Mouse (Mus musculus) kidney, adult 2 months (tissue): ENCODE results near the gene Tfip11. TPM values are rescaled to one million over a fixed set of nuclear protein-coding genes. Genes with fewer than 3 reads are reported as not detected.

Source experiments
- DNase-seq: peaks from one replicate; pipeline ENCODE4 v3.0.0; 2021
- H3K27ac ChIP-seq: fragments of 200-500 bp; 2 replicates; pipeline ENCODE4 v1.5.1; 2012; ENCODE audit warnings: low read depth, low read length, control low read depth, inconsistent platforms; ENCODE audit not compliant: insufficient read depth
- H3K27me3 ChIP-seq: fragments of 200-500 bp; replicated peaks from 2 replicates; pipeline ENCODE4 v1.6.1; 2012; ENCODE audit warnings: mild to moderate bottlenecking, moderate library complexity, low read length, inconsistent platforms; ENCODE audit not compliant: control insufficient read depth, insufficient read depth
- H3K36me3 ChIP-seq: fragments of 200-500 bp; 2 replicates; pipeline ENCODE4 v1.6.1; 2012; ENCODE audit warnings: mild to moderate bottlenecking, moderate library complexity, low read length, inconsistent platforms; ENCODE audit not compliant: control insufficient read depth, insufficient read depth
- H3K4me1 ChIP-seq: fragments of 200-500 bp; 2 replicates; pipeline ENCODE4 v1.6.1; 2011; ENCODE audit warnings: low read length; ENCODE audit not compliant: control insufficient read depth, insufficient read depth
- H3K4me3 ChIP-seq: fragments of 200-500 bp; 2 replicates; pipeline ENCODE4 v1.5.1; 2011; ENCODE audit warnings: mild to moderate bottlenecking, low read depth, low read length, control low read depth; ENCODE audit not compliant: insufficient read depth
- CTCF ChIP-seq: fragments of 200-500 bp; conservative IDR thresholded peaks from 2 replicates; pipeline ENCODE4 v1.5.1; 2011; ENCODE audit warnings: low read depth, mild to moderate bottlenecking, control low read depth, low read length, moderate library complexity, mixed read lengths; ENCODE audit not compliant: insufficient read depth, insufficient read length
- POLR2A ChIP-seq: fragments of 200-500 bp; IDR thresholded peaks from one replicate; pipeline ENCODE4 v1.6.1; 2011; ENCODE audit warnings: low read depth, low read length, control low read depth
- WGBS: fragments of 180-500 bp; shearing (Covaris S2); methylation state at CpG from one replicate; pipeline ENCODE4 v1.1.7; 2018; 5-methylcytosine and 5-hydroxymethylcytosine counted together
- polyA plus RNA-seq: library from polyadenylated mRNA; depleted of rRNA; stranded (reverse); fragments of >200 nt; gene quantifications from 2 replicates; pipeline ENCODE4 v1.2.3, GENCODE M21; 2012

Gene Tfip11
- polyA plus RNA-seq, 1 experiment, result 26.7 TPM

GRCm38 (mm10) chr5:112355910-112356309 lies 29.8 kb downstream of the Tfip11 start, which contains the start of gene Gm6583:
Gm6583 (minus strand) TSS chr5:112356033.
- no peaks in the 10 kb centered on the region for H3K4me1 ChIP-seq
- WGBS, result 62% methylated on average over 13 of the region's 13 CpGs
- H3K4me3 ChIP-seq, result no peak within 1 kb of the TSS
- no peaks in the 10 kb centered on the region for H3K27me3 ChIP-seq
- TF ChIP-seq CTCF, result no peak
- TF ChIP-seq POLR2A, result no peak
- H3K27ac ChIP-seq, result no peak within 1 kb of the TSS
- DNase-seq, result no peak
- no peaks in the 10 kb centered on the region; the same call in 1 of the 2 replicates for H3K36me3 ChIP-seq

GRCm38 (mm10) chr5:112356322-112356721 lies 30.2 kb downstream of the Tfip11 start:
- H3K27me3 ChIP-seq, result no peaks in the 10 kb centered on the region
- 85% methylated on average over 9 of the region's 9 CpGs for whole genome bisulfite sequencing
- DNase-seq, result peak; percentile 53
- TF ChIP-seq CTCF (no peak), POLR2A (no peak)
- no peak overlapping the region for H3K4me3 ChIP-seq
- no peaks in the 10 kb centered on the region; the same call in 1 of the 2 replicates for H3K36me3 ChIP-seq
- no peak overlapping the region for H3K27ac ChIP-seq
- H3K4me1 ChIP-seq, result no peaks in the 10 kb centered on the region

GRCm38 (mm10) chr5:112359520-112359919 lies 33.4 kb downstream of the Tfip11 start:
- Histone ChIP-seq H3K27ac (no peak overlapping the region), H3K4me1 (no peaks in the 10 kb centered on the region), H3K4me3 (no peak overlapping the region), H3K36me3 (no peaks in the 10 kb centered on the region), H3K27me3 (no peaks in the 10 kb centered on the region)
- no peak for TF ChIP-seq POLR2A
- TF ChIP-seq CTCF, result no peak
- 92% methylated on average over 4 of the region's 4 CpGs for WGBS
- no peak for DNase-seq

- peaks cover 2% of the 10 kb centered on the region; the same call in 1 of the 2 replicates for H3K36me3 ChIP-seq
- H3K27me3 ChIP-seq, result no peaks in the 10 kb centered on the region
- WGBS, result 76% methylated on average over 3 of the region's 3 CpGs
- TF ChIP-seq CTCF (no peak), POLR2A (no peak)
- no peak overlapping the region for H3K27ac ChIP-seq
- DNase-seq, result no peak
- H3K4me3 ChIP-seq, result no peak overlapping the region
- H3K4me1 ChIP-seq, result no peaks in the 10 kb centered on the region
Observed at GRCm38 (mm10) chr5:112360077-112360476, 33.9 kb downstream of the Tfip11 start.

GRCm38 (mm10) chr5:112364184-112364797 lies 38.1 kb downstream of the Tfip11 start:
- no peaks in the 10 kb centered on the region for H3K27me3 ChIP-seq
- no peak overlapping the region for H3K4me3 ChIP-seq
- no peak for DNase-seq
- peaks cover 2% of the 10 kb centered on the region; the same call in 1 of the 2 replicates for H3K36me3 ChIP-seq
- no peaks in the 10 kb centered on the region for H3K4me1 ChIP-seq
- H3K27ac ChIP-seq, result no peak overlapping the region
- TF ChIP-seq CTCF (no peak), POLR2A (no peak)
- 68% methylated on average over 10 of the region's 10 CpGs for WGBS

GRCm38 (mm10) chr5:112366879-112367278 lies 40.7 kb downstream of the Tfip11 start:
- H3K36me3 ChIP-seq, result peaks cover 2% of the 10 kb centered on the region; the same call in 1 of the 2 replicates
- DNase-seq, result no peak
- no peak for TF ChIP-seq POLR2A
- no peak for TF ChIP-seq CTCF
- no peaks in the 10 kb centered on the region for H3K4me1 ChIP-seq
- no peaks in the 10 kb centered on the region for H3K27me3 ChIP-seq
- no peak overlapping the region for H3K4me3 ChIP-seq
- no peak overlapping the region for H3K27ac ChIP-seq
- WGBS, result 95% methylated on average over 6 of the region's 6 CpGs

GRCm38 (mm10) chr5:112367338-112367737 lies 41.2 kb downstream of the Tfip11 start:
- 88% methylated on average over 4 of the region's 4 CpGs for WGBS
- DNase-seq, result no peak
- H3K4me1 ChIP-seq, result no peaks in the 10 kb centered on the region
- TF ChIP-seq CTCF, result no peak
- TF ChIP-seq POLR2A, result no peak
- peaks cover 2% of the 10 kb centered on the region; the same call in 1 of the 2 replicates for H3K36me3 ChIP-seq
- no peak overlapping the region for H3K27ac ChIP-seq
- H3K4me3 ChIP-seq, result no peak overlapping the region
- no peaks in the 10 kb centered on the region for H3K27me3 ChIP-seq

- no peaks in the 10 kb centered on the region for H3K4me1 ChIP-seq
- WGBS, result 85% methylated on average over 12 of the region's 12 CpGs
- H3K27me3 ChIP-seq, result no peaks in the 10 kb centered on the region
- peaks cover 2% of the 10 kb centered on the region; the same call in 1 of the 2 replicates for H3K36me3 ChIP-seq
- H3K27ac ChIP-seq, result no peak overlapping the region
- no peak for DNase-seq
- TF ChIP-seq CTCF, result no peak
- no peak for TF ChIP-seq POLR2A
- no peak overlapping the region for H3K4me3 ChIP-seq
Observed at GRCm38 (mm10) chr5:112367929-112368328, 41.8 kb downstream of the Tfip11 start.
